Mouse (Mus musculus) spleen, adult 2 months (tissue): ENCODE results near the gene Mtr.

Experiments used
- CTCF ChIP-seq: fragments of 200-500 bp; IDR thresholded peaks from 2 replicates; pipeline ENCODE4 v1.5.1; 2011; ENCODE audit warnings: mild to moderate bottlenecking, inconsistent platforms; ENCODE audit not compliant: insufficient read depth, insufficient read length, insufficient replicate concordance; ENCODE audit errors: extremely low read depth
- POLR2A ChIP-seq: fragments of 200-500 bp; IDR thresholded peaks from 2 replicates; pipeline ENCODE4 v1.6.1; 2011; ENCODE audit warnings: low read depth, low read length, inconsistent platforms

GRCm38 (mm10) chr13:12176761-12177160, 81.2 kb downstream of the Mtr start:
- TF ChIP-seq POLR2A (no peak), CTCF (no peak)
